Mouse (Mus musculus): ENCODE results near the gene Cachd1. TPM values are rescaled to one million over a fixed set of nuclear protein-coding genes. Genes with fewer than 3 reads are reported as not detected.

Gene Cachd1
- total RNA-seq (2022), result 10 to 100 TPM in 1 of 4 experiments, 1 to 10 TPM in 3; 3.0 to 10.7 (median 5.8) TPM

- DNase-seq (ENCODE audit: low spot score in 2 of 2), result peak; percentile 53 to 54
Observed at GRCm38 (mm10) chr4:100776043-100776870, at the start of gene Cachd1. Gene Cachd1, plus strand, starts transcription at chr4:100776675.

GRCm38 (mm10) chr4:100728896-100729479 is 47.5 kb upstream of the Cachd1 start:
- DNase-seq (ENCODE audit: low spot score in 2 of 2), result no peak

- no peak for DNase-seq (ENCODE audit: low spot score in 2 of 2)
Observed at GRCm38 (mm10) chr4:100735098-100735935, 41.2 kb upstream of the Cachd1 start.

- DNase-seq (ENCODE audit: low spot score in 2 of 2), result no peak
Observed at GRCm38 (mm10) chr4:100735936-100736349, 40.5 kb upstream of the Cachd1 start.

- no peak for DNase-seq (ENCODE audit: low spot score in 2 of 2)
Observed at GRCm38 (mm10) chr4:100743615-100744014, 32.9 kb upstream of the Cachd1 start.

- DNase-seq (ENCODE audit: low spot score in 2 of 2), result no peak
Observed at GRCm38 (mm10) chr4:100752278-100752677, 24.2 kb upstream of the Cachd1 start.

GRCm38 (mm10) chr4:100755632-100756031 is 20.8 kb upstream of the Cachd1 start:
- no peak for DNase-seq (ENCODE audit: low spot score in 2 of 2)

GRCm38 (mm10) chr4:100756499-100756898 is 20.0 kb upstream of the Cachd1 start:
- no peak for DNase-seq (ENCODE audit: low spot score in 2 of 2)

- no peak for DNase-seq (ENCODE audit: low spot score in 2 of 2)
Observed at GRCm38 (mm10) chr4:100758265-100758898, 18.1 kb upstream of the Cachd1 start.

- DNase-seq (ENCODE audit: low spot score in 2 of 2), result no peak
Observed at GRCm38 (mm10) chr4:100759603-100760002, 16.9 kb upstream of the Cachd1 start.

- no peak for DNase-seq (ENCODE audit: low spot score in 2 of 2)
Observed at GRCm38 (mm10) chr4:100760416-100760815, 16.1 kb upstream of the Cachd1 start.

GRCm38 (mm10) chr4:100768606-100769005 is 7.9 kb upstream of the Cachd1 start:
- DNase-seq (ENCODE audit: low spot score in 2 of 2), result no peak

GRCm38 (mm10) chr4:100776871-100777375 is 448 bp downstream of the Cachd1 start:
- DNase-seq (ENCODE audit: low spot score in 2 of 2), result peak; percentile 26 to 29

- DNase-seq (ENCODE audit: low spot score in 2 of 2), result peak in 1 of 2 experiments; percentile 8
Observed at GRCm38 (mm10) chr4:100777376-100778041, 1.0 kb downstream of the Cachd1 start.

- no peak for DNase-seq (ENCODE audit: low spot score in 2 of 2)
Observed at GRCm38 (mm10) chr4:100778082-100778481, 1.6 kb downstream of the Cachd1 start.

- no peak for DNase-seq (ENCODE audit: low spot score in 2 of 2)
Observed at GRCm38 (mm10) chr4:100779023-100779422, 2.5 kb downstream of the Cachd1 start.

GRCm38 (mm10) chr4:100779695-100780094 is 3.2 kb downstream of the Cachd1 start:
- no peak for DNase-seq (ENCODE audit: low spot score in 2 of 2)

- no peak for DNase-seq (ENCODE audit: low spot score in 2 of 2)
Observed at GRCm38 (mm10) chr4:100780911-100781310, 4.4 kb downstream of the Cachd1 start.

- peak; percentile 33 to 60 for DNase-seq (ENCODE audit: low spot score in 2 of 2)
Observed at GRCm38 (mm10) chr4:100782348-100782747, 5.9 kb downstream of the Cachd1 start.

GRCm38 (mm10) chr4:100782891-100783290 is 6.4 kb downstream of the Cachd1 start:
- DNase-seq (ENCODE audit: low spot score in 2 of 2), result no peak

GRCm38 (mm10) chr4:100787201-100787600 is 10.7 kb downstream of the Cachd1 start:
- no peak for DNase-seq (ENCODE audit: low spot score in 2 of 2)

Data from gastrocnemius, adult 8-10 months (tissue).